Mouse (Mus musculus): ENCODE measurements around the gene Arpp19.

Arpp19 gene

GRCm38 (mm10) chr9:75037451-75038356, at the start of gene Arpp19:
Gene Arpp19 (plus strand): TSS chr9:75037614.
- DNase-seq (ENCODE audit: low spot score) = peak; percentile 89

- DNase-seq (ENCODE audit: low spot score) = no peak
Measured at GRCm38 (mm10) chr9:74988893-74989460, 48.4 kb upstream of the Arpp19 start.

- no peak for DNase-seq (ENCODE audit: low spot score)
Measured at GRCm38 (mm10) chr9:74989990-74990389, 47.4 kb upstream of the Arpp19 start.

DNA sequence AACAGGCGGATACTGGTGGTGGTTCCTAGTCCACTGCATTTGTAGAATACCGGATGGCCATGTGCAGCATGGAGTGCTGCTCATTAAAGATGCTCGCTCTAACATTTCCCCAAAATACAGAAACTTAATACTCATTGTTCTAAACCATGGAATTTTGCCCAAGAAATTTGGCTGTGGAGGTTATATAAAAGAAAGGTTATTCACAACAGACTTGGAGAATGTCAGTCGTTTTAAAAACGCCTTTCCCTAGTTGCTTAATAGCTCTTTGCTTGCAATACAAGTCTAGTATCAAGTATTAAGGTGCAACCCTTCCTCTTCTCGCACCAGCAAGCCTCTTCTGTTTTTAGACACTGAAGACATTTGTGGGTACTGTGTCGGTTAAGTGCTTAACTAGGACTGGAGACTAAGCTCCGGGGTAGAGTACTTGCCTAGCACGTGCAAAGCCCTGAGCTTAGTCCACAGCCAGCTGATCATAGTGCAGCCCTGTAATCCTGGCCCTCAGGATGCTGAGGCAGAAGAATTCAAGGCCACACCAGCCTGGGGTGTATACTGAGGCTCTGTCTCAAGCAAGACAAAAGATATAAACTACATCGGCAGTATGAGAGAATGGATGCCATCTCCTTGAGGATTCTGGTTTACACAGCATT, 42.7 kb upstream of the Arpp19 start:
- DNase-seq (ENCODE audit: low spot score) = no peak

DNA sequence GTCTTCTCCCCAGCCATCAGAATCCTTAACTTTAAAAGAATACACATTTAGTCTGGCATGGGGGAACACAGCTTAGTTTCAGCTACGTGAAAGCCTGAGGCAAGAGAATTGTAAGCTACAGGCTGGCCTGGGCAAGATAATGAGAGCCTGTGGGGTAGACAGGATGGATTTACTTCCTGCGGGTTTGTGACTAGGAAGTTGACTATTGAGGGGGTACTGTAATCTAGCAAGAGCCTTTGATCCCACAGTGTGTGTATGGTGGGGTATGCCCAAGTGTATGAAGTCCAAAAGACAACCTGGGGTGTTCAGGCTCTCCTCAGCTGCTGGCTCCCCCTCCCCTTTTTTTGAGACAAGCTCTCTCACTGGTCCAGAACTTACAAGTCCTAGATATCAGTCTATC, 41.1 kb upstream of the Arpp19 start:
- no peak for DNase-seq (ENCODE audit: low spot score)

GRCm38 (mm10) chr9:74997976-74998375, 39.4 kb upstream of the Arpp19 start:
- DNase-seq (ENCODE audit: low spot score) = no peak

- no peak for DNase-seq (ENCODE audit: low spot score)
Measured at GRCm38 (mm10) chr9:75001006-75001405, 36.4 kb upstream of the Arpp19 start.

DNA sequence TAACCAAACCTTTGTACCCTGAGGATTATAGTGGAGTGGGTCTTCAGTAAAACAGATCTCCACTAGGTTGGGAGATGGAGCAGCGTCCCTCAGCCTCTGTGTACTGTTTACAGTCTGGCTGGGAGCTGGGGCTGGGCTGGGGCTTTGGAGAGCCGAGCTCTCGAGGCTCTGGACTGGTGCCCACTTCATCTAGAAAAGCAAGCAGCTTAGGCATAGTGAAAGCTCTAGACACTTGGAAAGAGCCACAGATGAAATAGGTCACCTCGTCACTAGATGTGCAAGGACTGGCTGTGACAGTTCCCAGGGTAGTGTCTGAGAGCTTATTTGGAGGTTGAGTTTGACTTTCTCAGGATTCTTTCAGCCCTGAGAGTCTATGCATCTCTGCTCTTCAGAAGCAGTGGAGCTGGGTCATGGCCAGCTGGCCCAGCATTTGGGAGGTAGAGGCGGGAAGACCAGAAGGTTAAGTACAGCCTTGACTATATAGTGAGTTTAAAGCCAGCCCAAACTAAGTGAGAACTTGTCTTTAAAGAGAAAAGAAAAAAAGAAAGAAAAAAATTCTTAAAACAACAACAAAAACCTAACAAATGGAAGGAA, 35.7 kb upstream of the Arpp19 start:
- DNase-seq (ENCODE audit: low spot score) = peak; percentile 71

DNA sequence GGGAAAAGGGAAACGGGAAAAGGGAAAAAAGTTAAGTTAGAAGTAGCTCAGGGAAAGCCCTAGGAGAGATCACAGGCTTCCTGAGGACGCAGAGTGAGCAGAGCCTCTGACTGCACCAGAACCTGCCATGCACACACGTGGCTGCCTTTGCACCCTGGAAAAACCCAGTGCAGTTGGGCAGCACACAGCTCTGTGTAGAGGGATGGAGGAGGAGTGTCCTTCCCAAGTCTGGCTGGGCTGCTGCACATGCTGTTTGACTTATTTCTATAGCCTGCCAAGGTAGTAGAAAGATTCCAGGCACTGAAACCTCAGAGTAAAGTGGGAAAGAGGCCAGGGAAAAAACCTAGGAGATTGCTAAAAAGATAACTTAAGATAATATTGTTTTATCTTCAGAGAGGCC, 35.2 kb upstream of the Arpp19 start:
- no peak for DNase-seq (ENCODE audit: low spot score)

GRCm38 (mm10) chr9:75004203-75004602, 33.2 kb upstream of the Arpp19 start:
- no peak for DNase-seq (ENCODE audit: low spot score)

DNA sequence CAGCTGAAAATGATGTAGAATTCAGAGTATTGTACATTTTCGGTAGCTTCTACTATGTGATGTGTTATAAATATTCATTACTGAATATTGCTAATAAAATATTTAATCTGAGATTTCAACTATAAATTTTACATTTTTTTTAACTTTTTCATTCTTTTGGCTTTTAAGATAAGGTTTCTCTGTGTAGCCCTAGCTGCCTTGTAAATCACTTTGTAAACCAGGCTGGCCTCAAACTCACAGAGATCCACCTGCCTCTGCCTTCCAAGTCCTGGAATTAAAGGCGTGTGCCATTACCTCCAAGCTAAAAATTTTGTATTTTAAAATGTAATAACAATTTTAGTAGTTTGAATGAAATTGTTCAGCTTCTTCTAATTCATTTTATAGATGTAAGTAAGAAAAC, 20.8 kb upstream of the Arpp19 start:
- DNase-seq (ENCODE audit: low spot score) = no peak

- no peak for DNase-seq (ENCODE audit: low spot score)
Measured at GRCm38 (mm10) chr9:75019181-75019580, 18.2 kb upstream of the Arpp19 start.

GRCm38 (mm10) chr9:75019592-75019991, 17.8 kb upstream of the Arpp19 start:
- DNase-seq (ENCODE audit: low spot score) = no peak

- no peak for DNase-seq (ENCODE audit: low spot score)
Measured at GRCm38 (mm10) chr9:75020561-75020960, 16.9 kb upstream of the Arpp19 start.

DNA sequence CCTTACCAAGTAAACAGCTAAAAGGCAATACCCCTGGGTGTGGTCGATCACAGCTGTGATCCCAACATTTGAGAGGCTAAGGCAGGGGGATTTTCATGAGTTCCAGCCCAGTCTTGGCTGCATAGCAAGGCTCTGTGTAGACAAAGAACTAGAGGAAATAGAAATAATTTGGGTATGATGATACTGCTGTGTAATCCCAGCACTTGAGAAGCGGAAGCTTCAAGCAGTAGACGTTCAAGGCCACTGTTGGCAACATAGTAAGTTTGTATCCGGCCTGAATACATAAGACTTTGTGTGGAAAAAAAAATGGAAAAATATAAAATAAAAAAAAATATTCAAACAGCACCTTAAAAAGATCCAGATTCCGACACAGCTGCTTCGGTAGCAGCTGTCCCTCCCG, 14.9 kb upstream of the Arpp19 start:
- DNase-seq (ENCODE audit: low spot score) = no peak

DNA sequence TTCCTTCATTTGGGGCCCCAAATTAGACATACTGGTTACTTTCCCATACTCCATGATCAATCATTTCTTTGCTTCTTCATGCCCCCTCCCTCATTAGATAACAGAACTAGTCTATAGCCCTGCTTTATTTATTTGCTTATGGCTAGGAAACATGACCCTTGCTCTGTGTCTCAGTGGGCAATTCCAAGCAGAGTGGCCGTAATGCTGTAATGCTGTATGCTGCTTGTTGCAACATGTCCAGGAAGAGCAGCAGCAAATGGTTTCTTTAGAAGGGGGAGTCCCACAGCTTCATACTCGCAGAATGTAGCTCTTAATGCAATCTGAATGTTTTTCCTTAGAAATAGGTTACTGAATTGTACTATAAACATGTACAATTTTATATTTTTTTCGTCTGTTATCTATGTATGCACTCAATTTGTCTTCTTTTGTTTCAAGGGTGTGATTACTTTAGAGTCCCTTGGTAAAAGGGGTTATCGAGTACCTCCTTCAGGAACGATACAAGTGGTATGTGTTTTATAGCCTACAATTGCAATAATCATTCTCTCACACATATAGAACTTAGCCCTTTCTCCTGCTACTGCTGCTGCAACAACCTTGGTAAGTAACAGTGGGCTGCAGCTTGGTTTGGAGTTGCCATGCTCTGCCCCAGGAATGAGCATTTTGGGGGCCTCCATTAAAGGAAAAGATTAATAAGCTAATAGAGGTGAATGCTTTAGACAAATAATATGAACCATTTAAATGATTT, 14.1 kb upstream of the Arpp19 start:
- DNase-seq (ENCODE audit: low spot score) = no peak

- DNase-seq (ENCODE audit: low spot score) = no peak
Measured at GRCm38 (mm10) chr9:75024089-75024488, 13.3 kb upstream of the Arpp19 start.

GRCm38 (mm10) chr9:75025689-75026088, 11.7 kb upstream of the Arpp19 start:
- DNase-seq (ENCODE audit: low spot score) = no peak

DNA sequence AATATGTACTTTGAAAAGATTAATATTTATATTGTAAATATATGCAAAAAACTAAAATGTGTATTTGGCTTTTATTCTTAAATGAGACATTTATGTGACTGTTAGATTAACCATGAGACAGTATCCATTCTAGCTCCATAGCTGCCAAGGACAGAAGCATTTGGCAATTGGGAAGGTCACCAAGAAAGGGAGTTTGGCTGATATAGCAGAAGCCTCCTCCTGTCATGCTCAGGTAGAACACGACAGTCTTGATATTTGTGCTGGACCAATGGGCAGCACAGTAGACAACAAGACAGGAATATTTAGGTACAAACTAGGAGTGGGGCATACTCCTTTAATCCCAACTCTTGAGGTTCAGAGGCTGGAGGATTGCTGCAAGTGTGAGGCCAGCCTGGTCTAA, 5.0 kb upstream of the Arpp19 start:
- DNase-seq (ENCODE audit: low spot score) = no peak

DNA sequence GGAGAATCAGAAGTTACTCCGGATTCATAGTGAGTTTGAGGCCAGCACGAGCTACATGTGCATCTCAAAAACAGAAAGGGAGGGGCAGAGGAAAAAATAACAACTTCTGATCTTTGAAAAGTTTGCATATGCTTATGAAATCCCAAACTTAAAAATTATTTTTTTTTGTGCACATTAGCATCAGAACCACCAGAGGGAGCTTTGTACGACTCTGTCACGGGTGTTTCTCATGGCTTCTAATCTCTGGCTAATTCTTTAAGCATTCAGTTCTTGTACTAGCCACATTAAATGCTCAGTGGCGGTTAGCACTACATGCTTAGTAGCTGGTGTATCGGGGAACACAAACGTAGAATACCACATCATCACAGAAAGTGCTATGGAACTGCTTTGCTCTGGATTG, 4.3 kb upstream of the Arpp19 start:
- no peak for DNase-seq (ENCODE audit: low spot score)

GRCm38 (mm10) chr9:75034691-75035090, 2.7 kb upstream of the Arpp19 start:
- no peak for DNase-seq (ENCODE audit: low spot score)

GRCm38 (mm10) chr9:75035944-75036343, 1.5 kb upstream of the Arpp19 start:
- DNase-seq (ENCODE audit: low spot score) = no peak

Measured in lung, postnatal 25 days (tissue).